Mouse (Mus musculus): ENCODE data around the gene Slc7a10.
"Not testable (repeated sequence)": the region's sequence is repeated elsewhere in the genome, so short reads cannot be mapped to it uniquely, and the experiment has no call there.

The Slc7a10 gene

DNA sequence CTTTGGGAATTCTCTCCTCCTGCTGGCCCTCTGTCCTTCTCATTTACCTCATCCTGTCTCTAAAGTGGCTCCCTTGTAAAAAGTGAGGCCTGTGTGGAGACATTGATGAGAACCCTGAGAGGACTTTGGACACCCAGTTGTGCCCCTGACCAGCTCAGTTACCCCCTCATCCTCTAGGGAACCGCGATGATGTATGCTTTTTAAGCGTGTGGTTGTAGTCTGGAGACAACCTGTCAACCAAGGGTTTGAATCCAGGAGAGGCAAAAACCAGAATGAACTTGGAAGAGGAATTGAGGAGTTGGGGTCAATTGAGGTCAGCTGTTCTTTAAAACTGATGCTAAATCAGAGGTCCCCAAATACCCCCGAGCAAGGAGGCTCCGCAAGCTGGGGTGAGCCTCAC is 29.5 kb downstream of the Slc7a10 start:
- CTCF ChIA-PET = interaction anchor here in 2 of 4 experiments (0.6 to 2.3 kb wide), 5 partner anchors 9 to 1517 kb away, joined by 3 to 7 read pairs (median 3); no protein-coding TSS in a partner anchor

DNA sequence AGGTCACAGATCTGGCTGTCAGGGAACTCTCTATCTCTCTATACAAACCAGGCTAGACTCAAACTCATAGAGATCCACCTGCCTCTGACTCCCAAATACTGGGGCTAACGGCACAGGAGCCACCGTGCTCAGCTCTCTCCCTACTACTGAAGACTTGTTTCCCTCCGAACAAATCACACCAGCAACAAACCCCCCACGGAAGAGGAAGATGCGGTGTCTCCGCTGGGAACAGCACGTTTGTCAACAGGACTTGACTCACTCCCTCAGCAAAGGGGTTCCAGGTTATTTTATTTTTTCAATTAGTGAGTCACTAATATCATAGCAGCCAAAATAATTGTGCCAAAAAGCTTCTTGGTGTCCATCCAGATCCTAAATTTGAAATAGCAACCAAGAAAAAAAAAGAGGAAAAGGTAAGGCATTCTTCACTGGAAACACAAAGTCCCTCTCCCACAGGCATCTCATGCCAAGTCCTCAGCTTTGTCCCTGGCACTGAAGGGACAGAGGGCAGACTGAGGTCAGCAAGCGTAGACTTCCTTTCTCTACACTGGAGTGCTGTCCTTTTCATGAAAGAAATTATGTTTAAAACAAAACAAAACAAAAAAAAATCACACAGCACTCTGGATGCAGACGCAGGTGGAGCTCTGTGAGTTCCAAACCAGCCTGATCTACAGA is 34.6 kb downstream of the Slc7a10 start:
- CTCF ChIA-PET = interaction anchor here in 1 of 4 experiments (0.7 to 1.1 kb wide), 2 partner anchors 46 to 1520 kb away, joined by 3 read pairs; no protein-coding TSS in a partner anchor
- POLR2A ChIA-PET = no interaction called here

More for the DNA sequence above, 29.5 kb downstream of the Slc7a10 start:
- POLR2A ChIA-PET = interaction anchor here in 3 of 4 experiments (0.6 to 1.8 kb wide), 5 partner anchors 13 to 160 kb away, joined by 3 to 5 read pairs (median 3); partner anchors contain the start of gene Cebpg (in 1 of the 3)

DNA sequence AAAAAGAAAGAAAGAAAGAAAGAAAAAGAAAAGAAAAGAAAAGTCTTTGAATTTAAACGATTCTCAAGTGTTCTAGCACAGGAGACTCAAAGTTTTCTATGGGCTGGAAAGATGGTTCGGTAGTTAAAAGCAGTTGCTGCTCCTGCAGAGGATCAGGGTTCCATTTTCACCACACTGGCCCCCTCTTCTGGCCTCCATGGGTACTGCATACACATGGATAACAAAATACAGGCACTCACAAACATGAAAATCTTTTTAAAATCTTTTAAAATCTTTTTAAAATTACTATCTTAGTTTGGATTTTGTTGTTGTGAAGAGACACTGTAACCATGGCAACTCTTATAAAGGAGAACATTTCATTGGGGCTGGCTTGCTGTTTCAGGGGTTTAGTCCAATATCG is 44.1 kb downstream of the Slc7a10 start:
- ChIA-PET CTCF (no interaction called here), POLR2A (no interaction called here)

DNA sequence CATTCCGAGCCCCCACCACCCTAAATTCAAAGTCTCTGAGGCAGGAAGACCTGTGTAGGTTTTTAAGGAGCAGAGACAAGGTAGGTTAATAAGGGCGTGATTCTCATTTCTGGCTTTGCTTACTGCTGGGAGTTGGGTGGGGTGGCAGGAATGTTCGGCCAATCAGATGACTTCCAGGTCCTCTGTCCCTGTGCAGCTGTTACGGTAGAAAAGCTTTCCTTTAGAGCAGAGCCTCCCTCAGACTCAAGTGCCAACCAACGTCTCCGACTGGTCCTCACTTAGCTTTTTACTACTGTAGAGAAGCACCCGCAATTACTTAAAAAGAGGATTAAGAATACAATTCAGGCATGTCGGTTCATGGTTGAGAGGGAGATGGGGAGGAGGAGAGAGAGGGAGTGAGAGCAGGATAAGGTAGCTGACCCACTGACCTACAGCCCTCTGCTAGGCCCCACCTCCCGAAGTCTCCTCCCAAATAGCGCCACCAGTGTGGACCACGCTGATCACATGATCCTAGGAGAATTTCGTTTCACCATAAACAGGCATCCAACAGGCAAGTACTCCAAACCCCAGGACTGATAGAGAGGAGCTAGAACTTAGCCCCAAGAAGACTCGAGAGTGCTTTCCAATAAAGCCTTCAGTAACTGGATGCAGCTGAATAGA is 46.7 kb downstream of the Slc7a10 start:
- CTCF ChIA-PET = interaction anchor here in 3 of 4 experiments (0.6 to 1.8 kb wide), 10 partner anchors 9 to 384 kb away, joined by 3 to 9 read pairs (median 4); partner anchors contain the start of gene Lrp3 (in 1 of the 3)
- POLR2A ChIA-PET = interaction anchor here in 3 of 4 experiments (0.5 to 2.8 kb wide), 15 partner anchors 10 to 484 kb away, joined by 3 to 10 read pairs (median 3); partner anchors contain the start of genes Cep89 (in 1 of the 3), Chst8 (in 1 of the 3), Lrp3 (in 1 of the 3) and Rhpn2 (in 1 of the 3)

DNA sequence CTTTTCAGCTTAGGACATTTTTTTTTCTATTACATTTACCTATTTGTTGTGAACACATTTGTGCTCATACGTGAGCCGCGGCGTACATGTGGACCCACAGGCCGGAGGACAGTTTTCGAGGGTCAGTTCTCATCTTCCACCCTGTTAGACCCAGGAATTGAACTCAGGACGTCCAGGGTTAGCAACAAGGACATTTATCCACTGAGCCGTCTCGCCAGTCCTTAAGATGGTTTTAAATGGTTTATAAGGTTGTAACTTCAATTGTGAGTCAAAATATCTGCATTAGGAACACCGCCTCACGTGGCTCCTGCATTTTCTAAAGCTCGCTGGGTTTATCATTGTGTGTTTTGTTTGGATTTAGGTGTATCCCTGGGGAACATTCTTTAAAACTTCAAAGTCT is 47.7 kb downstream of the Slc7a10 start:
- CTCF ChIA-PET = interaction anchor here (0.5 to 1.8 kb wide), 7 partner anchors 26 to 383 kb away, joined by 3 to 9 read pairs (median 3); no protein-coding TSS in a partner anchor
- POLR2A ChIA-PET = interaction anchor here in 2 of 4 experiments (0.9 to 2.8 kb wide), 8 partner anchors 15 to 421 kb away, joined by 3 to 10 read pairs (median 4); partner anchors contain the start of genes Cebpg (in 1 of the 2), Chst8 (in 1 of the 2), Lrp3 (in 1 of the 2) and Rhpn2 (in 1 of the 2)

DNA sequence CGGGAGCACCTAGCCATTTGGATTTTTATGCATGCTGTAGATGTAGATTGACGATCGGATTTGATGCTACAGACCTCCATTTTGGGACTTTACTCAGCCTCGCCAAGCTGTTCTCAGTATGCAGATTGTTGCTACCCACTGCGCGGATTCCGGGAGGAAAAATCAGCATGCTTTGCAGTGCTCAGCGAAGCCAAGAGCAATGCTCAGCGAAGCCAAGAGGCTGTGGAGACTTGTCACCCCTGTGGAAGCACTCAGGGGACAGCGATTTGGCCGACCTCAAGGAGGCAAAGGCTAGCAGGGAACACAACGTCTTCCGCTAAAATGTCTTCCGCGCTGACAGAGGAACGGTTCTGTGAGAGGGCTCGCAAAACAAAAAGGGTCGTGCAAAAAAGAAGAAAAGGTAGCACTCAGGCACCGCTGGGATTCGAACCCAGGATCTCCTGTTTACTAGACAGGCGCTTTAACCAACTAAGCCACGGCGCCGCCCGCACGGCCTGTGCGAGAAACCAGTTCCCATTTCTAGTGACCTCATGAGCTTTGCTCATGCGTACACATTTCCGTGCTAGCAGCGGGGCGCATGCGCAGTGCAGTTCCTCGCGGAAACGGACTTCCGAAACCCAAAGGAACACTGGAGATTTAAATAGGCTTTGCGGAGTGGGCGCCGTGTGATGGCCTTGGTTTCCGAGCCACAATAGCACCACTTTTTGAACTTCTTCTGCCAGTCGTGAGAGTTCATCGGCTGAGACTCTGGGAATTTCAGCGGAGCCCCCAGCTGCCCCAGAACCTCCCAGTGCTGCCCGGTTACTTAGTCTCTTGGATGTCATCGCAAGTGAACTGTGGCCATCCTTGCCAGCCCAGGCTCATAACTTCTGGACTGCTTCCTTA is 48.4 kb downstream of the Slc7a10 start:
- ChIA-PET CTCF (interaction anchor here (0.5 to 1.8 kb wide), 8 partner anchors 25 to 337 kb away, joined by 3 to 4 read pairs (median 3); no protein-coding TSS in a partner anchor), POLR2A (interaction anchor here in 3 of 4 experiments (0.6 to 2.8 kb wide), 12 partner anchors 16 to 431 kb away, joined by 3 to 10 read pairs (median 3); partner anchors contain the start of genes Cebpg (in 1 of the 3), Lrp3 (in 1 of the 3) and Rhpn2 (in 1 of the 3))

DNA sequence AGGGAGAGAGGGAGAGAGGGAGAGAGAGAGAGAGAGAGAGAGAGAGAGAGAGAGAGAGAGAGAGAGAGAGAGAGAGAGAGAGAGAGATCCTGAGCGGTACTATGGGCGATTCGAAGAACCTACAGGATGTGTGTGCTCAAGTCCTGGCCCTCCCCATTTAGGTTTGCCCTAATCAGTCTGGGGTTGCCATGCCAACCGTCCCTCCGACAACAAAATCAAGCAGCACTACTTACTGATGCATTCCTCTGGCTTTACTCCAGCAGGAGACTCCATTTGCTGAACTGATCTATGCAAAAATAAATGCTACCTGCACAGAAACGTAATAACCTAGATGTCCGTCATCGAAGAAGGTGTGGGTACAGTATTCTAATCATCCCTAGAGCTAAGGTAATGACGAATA is 49.1 kb downstream of the Slc7a10 start:
- ChIA-PET CTCF (interaction anchor here in 2 of 4 experiments (1.3 to 1.5 kb wide), 3 partner anchors 31 to 87 kb away, joined by 3 to 4 read pairs (median 4); no protein-coding TSS in a partner anchor), POLR2A (interaction anchor here in 2 of 4 experiments (0.6 to 2.8 kb wide), 10 partner anchors 21 to 966 kb away, joined by 3 to 10 read pairs (median 3); partner anchors contain the start of genes Cebpg (in 1 of the 2) and Lrp3 (in 1 of the 2))

DNA sequence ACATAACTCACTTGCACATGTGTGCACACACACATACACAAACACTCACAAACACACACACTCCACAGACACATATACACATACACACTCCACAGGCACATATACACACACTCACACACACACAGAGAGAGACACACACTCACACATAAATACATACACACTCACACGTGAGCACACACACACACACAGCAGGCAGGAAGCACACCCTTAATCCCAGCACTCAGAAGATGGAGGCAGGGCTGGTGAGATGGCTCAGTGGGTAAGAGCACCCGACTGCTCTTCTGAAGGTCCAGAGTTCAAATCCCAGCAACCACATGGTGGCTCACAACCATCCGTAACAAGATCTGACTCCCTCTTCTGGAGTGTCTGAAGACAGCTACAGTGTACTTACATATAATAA is 51.8 kb downstream of the Slc7a10 start:
- CTCF ChIA-PET = not testable (repeated sequence)
- POLR2A ChIA-PET = interaction anchor here in 1 of 4 experiments (0.6 kb wide), 1 partner anchor 182 kb away, joined by 3 read pairs; no protein-coding TSS in a partner anchor
